Mouse (Mus musculus): ENCODE results near the gene Polr2l. TPM values are rescaled to one million over a fixed set of nuclear protein-coding genes. Genes with fewer than 3 reads are reported as not detected.

The Polr2l gene
- polyA plus RNA-seq, 1 experiment from 2014 or later = 73.9 TPM

DNA sequence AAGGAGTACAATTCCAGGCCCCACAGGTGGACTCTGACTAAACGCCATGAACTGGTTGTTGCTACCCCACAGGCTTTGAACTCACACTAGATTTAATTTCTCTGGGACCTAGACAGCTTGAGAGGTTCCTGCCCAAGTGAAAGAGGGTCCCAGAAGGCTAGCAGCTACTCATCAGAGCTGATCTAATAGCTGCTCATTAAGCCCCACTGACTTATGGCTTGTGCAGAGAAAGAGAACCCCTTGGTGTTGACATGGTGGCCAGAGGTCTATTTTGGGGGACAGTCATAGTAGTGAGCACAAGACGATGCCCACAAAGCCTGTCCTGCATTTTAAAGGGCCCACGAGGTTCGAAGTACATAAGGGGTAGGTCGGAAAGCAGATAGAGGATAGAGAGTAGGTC is 772 bp downstream of the Polr2l start:
- H3K36me3 ChIP-seq (ENCODE audit: control insufficient read depth, insufficient read depth, low read length) = peaks cover 3% of the 10 kb centered on the region
- H3K27me3 ChIP-seq (ENCODE audit: control insufficient read depth, insufficient read depth, low read length) = peaks cover 12% of the 10 kb centered on the region
- H3K9ac ChIP-seq (ENCODE audit: low read length) = peak overlapping the region; percentile 91
- H3K4me3 ChIP-seq (ENCODE audit: low read depth, low read length) = peak overlapping the region; percentile 78
- DNase-seq (ENCODE audit: low spot score) (no peak), ATAC-seq (replicated peaks; ENCODE audit: low FRiP score) (no peak)
- H3K4me1 ChIP-seq (replicated peaks; ENCODE audit: control insufficient read depth, insufficient read depth, low read length) = peaks cover 19% of the 10 kb centered on the region
- peak overlapping the region; percentile 94 for H3K4me2 ChIP-seq (ENCODE audit: low read depth, low read length, severe bottlenecking)
- 12% methylated on average over 5 of the region's 5 CpGs for WGBS
- H3K27ac ChIP-seq (ENCODE audit: low read depth, low read length) = no peak overlapping the region
- no peaks in the 10 kb centered on the region for H3K9me3 ChIP-seq (ENCODE audit: control insufficient read depth, low read length)

DNA sequence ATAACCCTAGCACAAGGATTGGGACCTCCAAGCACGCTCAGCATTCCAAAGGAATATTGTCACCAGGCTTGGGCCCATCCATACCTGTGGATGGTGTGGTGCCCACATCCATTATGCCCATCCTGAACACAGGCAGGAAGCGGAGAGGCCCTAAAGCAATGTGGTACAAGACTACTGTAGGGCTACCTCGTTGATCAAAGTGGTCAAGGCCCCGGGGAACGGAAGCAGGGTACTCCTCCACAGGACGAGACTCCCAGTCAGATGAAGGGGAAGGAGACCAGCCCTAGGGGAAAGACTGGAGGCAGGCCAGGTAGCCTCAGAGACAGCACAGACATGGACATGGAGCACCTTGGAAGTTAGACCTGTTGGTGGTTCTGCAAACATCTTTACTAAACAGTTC is 2.2 kb downstream of the Polr2l start:
- no peak overlapping the region for H3K4me3 ChIP-seq (ENCODE audit: low read depth, low read length)
- DNase-seq (ENCODE audit: low spot score) = no peak
- H3K27me3 ChIP-seq (ENCODE audit: control insufficient read depth, insufficient read depth, low read length) = peaks cover 12% of the 10 kb centered on the region
- no peak for ATAC-seq (replicated peaks; ENCODE audit: low FRiP score)
- no peak overlapping the region for H3K27ac ChIP-seq (ENCODE audit: low read depth, low read length)
- peaks cover 3% of the 10 kb centered on the region for H3K36me3 ChIP-seq (ENCODE audit: control insufficient read depth, insufficient read depth, low read length)
- H3K9ac ChIP-seq (ENCODE audit: low read length) = no peak overlapping the region
- peaks cover 30% of the 10 kb centered on the region for H3K4me1 ChIP-seq (replicated peaks; ENCODE audit: control insufficient read depth, insufficient read depth, low read length)
- 93% methylated on average over 6 of the region's 6 CpGs for WGBS
- no peaks in the 10 kb centered on the region for H3K9me3 ChIP-seq (ENCODE audit: control insufficient read depth, low read length)
- no peak overlapping the region for H3K4me2 ChIP-seq (ENCODE audit: low read depth, low read length, severe bottlenecking)

DNA sequence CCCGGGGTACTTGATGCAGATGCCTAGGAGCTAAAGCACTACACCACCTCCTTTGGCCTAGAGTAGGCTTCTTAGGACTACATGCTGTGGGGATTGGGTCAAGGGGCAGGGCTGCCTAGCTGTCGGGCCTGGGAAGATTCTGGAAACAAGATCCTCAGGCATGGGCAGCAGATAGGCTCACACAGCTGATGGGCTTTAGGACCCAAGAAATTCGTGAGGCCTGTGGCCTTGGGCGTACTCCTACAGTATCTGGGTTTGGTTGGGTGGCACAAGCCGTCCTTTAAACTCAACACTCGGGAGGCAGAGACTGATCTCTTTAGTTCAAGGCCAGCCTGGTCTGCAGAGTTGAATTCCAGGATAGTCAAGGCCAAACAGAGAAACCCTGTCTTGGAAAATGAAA is 2.7 kb downstream of the Polr2l start:
- Histone ChIP-seq H3K4me3 (ENCODE audit: low read depth, low read length) (no peak overlapping the region), H3K27me3 (ENCODE audit: control insufficient read depth, insufficient read depth, low read length) (peaks cover 10% of the 10 kb centered on the region), H3K36me3 (ENCODE audit: control insufficient read depth, insufficient read depth, low read length) (peaks cover 3% of the 10 kb centered on the region), H3K9me3 (ENCODE audit: control insufficient read depth, low read length) (no peaks in the 10 kb centered on the region), H3K4me2 (ENCODE audit: low read depth, low read length, severe bottlenecking) (no peak overlapping the region), H3K9ac (ENCODE audit: low read length) (no peak overlapping the region), H3K27ac (ENCODE audit: low read depth, low read length) (no peak overlapping the region), H3K4me1 (replicated peaks; ENCODE audit: control insufficient read depth, insufficient read depth, low read length) (peaks cover 30% of the 10 kb centered on the region)
- DNase-seq (ENCODE audit: low spot score) (no peak), ATAC-seq (replicated peaks; ENCODE audit: low FRiP score) (no peak)
- 88% methylated on average over 6 of the region's 6 CpGs for WGBS

DNA sequence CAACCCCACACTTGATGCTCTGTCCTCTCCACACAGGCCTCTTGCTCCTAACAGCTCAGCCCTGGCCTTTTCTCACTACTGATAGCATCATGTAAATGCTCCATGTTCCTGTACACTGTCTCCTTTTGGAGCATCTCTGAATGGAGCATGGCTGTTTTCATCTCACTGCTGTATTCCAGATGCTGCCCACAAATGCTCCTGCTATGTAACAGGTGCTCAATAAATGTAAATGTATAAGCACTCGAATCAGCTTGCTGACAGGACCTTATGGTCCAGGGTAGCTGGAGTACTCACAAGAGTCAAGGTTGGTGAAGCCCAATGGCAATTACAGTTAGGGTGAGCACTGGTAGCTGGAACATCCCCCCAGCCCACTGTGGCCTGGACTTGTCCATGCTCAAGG is 3.7 kb downstream of the Polr2l start:
- ATAC-seq (replicated peaks; ENCODE audit: low FRiP score) (no peak), DNase-seq (ENCODE audit: low spot score) (no peak)
- Histone ChIP-seq H3K9ac (ENCODE audit: low read length) (no peak overlapping the region), H3K4me3 (ENCODE audit: low read depth, low read length) (no peak overlapping the region), H3K4me2 (ENCODE audit: low read depth, low read length, severe bottlenecking) (no peak overlapping the region), H3K9me3 (ENCODE audit: control insufficient read depth, low read length) (no peaks in the 10 kb centered on the region), H3K27me3 (ENCODE audit: control insufficient read depth, insufficient read depth, low read length) (peaks cover 11% of the 10 kb centered on the region), H3K4me1 (replicated peaks; ENCODE audit: control insufficient read depth, insufficient read depth, low read length) (peaks cover 34% of the 10 kb centered on the region), H3K27ac (ENCODE audit: low read depth, low read length) (no peak overlapping the region), H3K36me3 (ENCODE audit: control insufficient read depth, insufficient read depth, low read length) (peaks cover 3% of the 10 kb centered on the region)
- WGBS = 85% methylated on average over 1 of the region's 1 CpGs

DNA sequence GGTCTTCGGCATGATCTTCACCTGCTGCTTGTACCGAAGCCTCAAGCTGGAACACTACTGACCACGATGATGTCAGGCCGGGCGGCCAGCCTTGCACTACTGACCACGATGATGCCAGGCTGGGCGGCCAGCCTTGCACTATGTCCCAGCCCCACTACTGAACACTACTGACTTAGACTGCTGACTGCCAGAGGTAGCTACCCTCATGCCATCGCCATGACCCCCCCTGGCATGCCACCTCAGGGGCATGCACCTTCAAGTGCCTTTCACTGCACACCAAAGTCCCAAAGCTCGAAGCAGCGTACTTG is 4.3 kb downstream of the Polr2l start:
- Histone ChIP-seq H3K27me3 (ENCODE audit: control insufficient read depth, insufficient read depth, low read length) (peaks cover 11% of the 10 kb centered on the region), H3K4me2 (ENCODE audit: low read depth, low read length, severe bottlenecking) (no peak overlapping the region), H3K36me3 (ENCODE audit: control insufficient read depth, insufficient read depth, low read length) (peaks cover 3% of the 10 kb centered on the region), H3K9me3 (ENCODE audit: control insufficient read depth, low read length) (no peaks in the 10 kb centered on the region), H3K4me1 (replicated peaks; ENCODE audit: control insufficient read depth, insufficient read depth, low read length) (peaks cover 27% of the 10 kb centered on the region), H3K4me3 (ENCODE audit: low read depth, low read length) (no peak overlapping the region), H3K9ac (ENCODE audit: low read length) (no peak overlapping the region), H3K27ac (ENCODE audit: low read depth, low read length) (no peak overlapping the region)
- 96% methylated on average over 10 of the region's 10 CpGs for WGBS
- DNase-seq (ENCODE audit: low spot score) (no peak), ATAC-seq (replicated peaks; ENCODE audit: low FRiP score) (no peak)

DNA sequence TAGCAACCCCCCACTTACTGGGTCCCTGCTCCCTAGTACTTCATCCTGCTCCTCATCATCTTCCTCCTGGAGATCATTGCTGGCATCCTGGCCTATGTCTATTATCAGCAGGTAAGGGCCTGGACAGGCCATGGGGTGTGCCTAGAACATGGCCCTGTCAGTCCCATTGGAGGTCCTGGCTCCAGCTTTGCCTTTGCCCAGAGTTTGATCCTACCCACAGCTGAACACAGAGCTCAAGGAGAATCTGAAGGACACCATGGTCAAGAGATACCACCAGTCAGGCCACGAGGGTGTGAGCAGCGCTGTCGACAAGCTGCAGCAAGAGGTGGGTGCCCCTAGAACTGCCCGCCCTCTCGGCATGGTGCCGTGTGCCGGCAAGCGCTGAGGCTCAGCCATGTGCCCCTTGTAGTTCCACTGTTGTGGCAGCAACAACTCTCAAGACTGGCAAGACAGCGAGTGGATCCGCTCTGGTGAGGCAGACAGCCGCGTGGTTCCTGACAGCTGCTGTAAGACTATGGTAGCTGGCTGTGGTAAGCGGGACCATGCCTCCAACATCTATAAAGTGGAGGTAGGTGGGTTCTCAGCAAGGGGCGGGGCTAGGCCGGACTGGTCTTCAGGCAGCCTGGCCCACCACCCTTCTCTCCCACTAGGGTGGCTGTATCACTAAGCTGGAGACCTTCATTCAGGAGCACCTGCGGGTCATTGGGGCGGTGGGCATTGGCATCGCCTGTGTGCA is 4.9 kb downstream of the Polr2l start:
- Histone ChIP-seq H3K27ac (ENCODE audit: low read depth, low read length) (no peak overlapping the region), H3K4me3 (ENCODE audit: low read depth, low read length) (no peak overlapping the region; the same call in 1 of the 2 replicates), H3K9ac (ENCODE audit: low read length) (no peak overlapping the region), H3K36me3 (ENCODE audit: control insufficient read depth, insufficient read depth, low read length) (peaks cover 3% of the 10 kb centered on the region), H3K4me2 (ENCODE audit: low read depth, low read length, severe bottlenecking) (no peak overlapping the region), H3K9me3 (ENCODE audit: control insufficient read depth, low read length) (no peaks in the 10 kb centered on the region), H3K27me3 (ENCODE audit: control insufficient read depth, insufficient read depth, low read length) (peaks cover 14% of the 10 kb centered on the region), H3K4me1 (replicated peaks; ENCODE audit: control insufficient read depth, insufficient read depth, low read length) (peaks cover 26% of the 10 kb centered on the region)
- 91% methylated on average over 18 of the region's 18 CpGs for WGBS
- DNase-seq (ENCODE audit: low spot score) = no peak
- ATAC-seq (replicated peaks; ENCODE audit: low FRiP score) = no peak

DNA sequence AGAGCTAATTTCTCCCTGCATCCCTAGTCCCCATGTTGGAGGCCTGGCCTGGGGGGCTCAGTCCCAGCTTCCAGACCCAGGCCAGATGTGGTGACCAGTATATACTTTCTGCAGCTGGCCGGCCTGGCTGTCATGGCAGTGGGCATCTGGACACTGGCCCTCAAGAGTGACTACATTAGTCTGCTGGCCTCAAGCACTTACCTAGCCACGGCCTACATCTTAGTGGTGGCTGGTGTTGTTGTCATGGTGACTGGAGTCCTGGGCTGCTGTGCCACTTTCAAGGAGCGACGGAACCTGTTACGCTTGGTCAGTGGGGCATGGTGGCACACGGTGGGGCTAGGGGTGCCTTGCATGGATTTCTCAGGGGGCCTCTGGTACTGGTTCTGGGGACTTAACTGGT is 5.6 kb downstream of the Polr2l start:
- Histone ChIP-seq H3K27ac (ENCODE audit: low read depth, low read length) (no peak overlapping the region), H3K27me3 (ENCODE audit: control insufficient read depth, insufficient read depth, low read length) (peaks cover 21% of the 10 kb centered on the region), H3K4me1 (replicated peaks; ENCODE audit: control insufficient read depth, insufficient read depth, low read length) (peaks cover 28% of the 10 kb centered on the region), H3K4me3 (ENCODE audit: low read depth, low read length) (peak overlapping the region; percentile 56), H3K36me3 (ENCODE audit: control insufficient read depth, insufficient read depth, low read length) (peaks cover 3% of the 10 kb centered on the region), H3K9ac (ENCODE audit: low read length) (peak overlapping the region; percentile 78), H3K4me2 (ENCODE audit: low read depth, low read length, severe bottlenecking) (peak overlapping the region; percentile 78; the same call in 1 of the 2 replicates), H3K9me3 (ENCODE audit: control insufficient read depth, low read length) (no peaks in the 10 kb centered on the region)
- DNase-seq (ENCODE audit: low spot score) (no peak), ATAC-seq (replicated peaks; ENCODE audit: low FRiP score) (no peak)
- WGBS = 84% methylated on average over 6 of the region's 6 CpGs

DNA sequence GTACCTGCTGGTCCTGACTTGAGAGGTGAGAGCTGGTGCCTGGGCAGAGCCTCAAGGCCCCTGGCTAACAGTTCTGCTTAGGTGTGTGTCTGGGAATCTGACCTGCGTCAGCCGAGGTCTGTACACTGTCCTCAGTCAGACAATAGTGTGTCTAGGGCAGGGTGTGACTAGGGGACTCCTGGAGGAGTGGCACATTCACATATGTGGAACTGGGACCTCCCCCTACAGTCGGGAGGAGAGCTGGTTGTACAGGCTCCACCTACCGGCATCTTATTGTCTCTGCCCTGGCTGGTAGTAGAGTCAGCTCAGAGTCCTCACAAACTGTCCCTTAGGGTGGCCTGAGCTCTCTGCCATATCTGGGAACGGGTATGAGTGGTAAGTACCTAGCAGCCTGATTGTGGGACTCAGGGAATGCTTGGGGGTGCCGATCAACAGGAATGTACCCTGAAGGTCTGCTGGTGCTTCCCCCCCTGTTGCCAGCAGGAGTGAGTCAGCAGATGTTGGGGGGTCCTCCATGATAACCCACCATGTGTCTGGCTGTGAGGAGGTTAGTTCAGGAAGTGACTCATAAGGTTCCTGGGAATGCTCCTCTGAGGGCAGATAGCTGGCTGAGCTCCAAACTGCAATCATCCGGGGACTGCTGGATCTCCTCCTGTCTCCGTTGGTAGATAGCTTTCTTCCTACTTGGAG is 6.3 kb downstream of the Polr2l start:
- Histone ChIP-seq H3K4me1 (replicated peaks; ENCODE audit: control insufficient read depth, insufficient read depth, low read length) (peaks cover 21% of the 10 kb centered on the region), H3K4me3 (ENCODE audit: low read depth, low read length) (peak overlapping the region; percentile 56), H3K27ac (ENCODE audit: low read depth, low read length) (peak overlapping the region; percentile 70), H3K27me3 (ENCODE audit: control insufficient read depth, insufficient read depth, low read length) (peaks cover 28% of the 10 kb centered on the region), H3K9me3 (ENCODE audit: control insufficient read depth, low read length) (no peaks in the 10 kb centered on the region), H3K9ac (ENCODE audit: low read length) (peak overlapping the region; percentile 78), H3K36me3 (ENCODE audit: control insufficient read depth, insufficient read depth, low read length) (peaks cover 3% of the 10 kb centered on the region), H3K4me2 (ENCODE audit: low read depth, low read length, severe bottlenecking) (peak overlapping the region; percentile 78)
- ATAC-seq (replicated peaks; ENCODE audit: low FRiP score) (peak; percentile 78), DNase-seq (ENCODE audit: low spot score) (peak; percentile 72)
- WGBS = 31% methylated on average over 8 of the region's 8 CpGs

DNA sequence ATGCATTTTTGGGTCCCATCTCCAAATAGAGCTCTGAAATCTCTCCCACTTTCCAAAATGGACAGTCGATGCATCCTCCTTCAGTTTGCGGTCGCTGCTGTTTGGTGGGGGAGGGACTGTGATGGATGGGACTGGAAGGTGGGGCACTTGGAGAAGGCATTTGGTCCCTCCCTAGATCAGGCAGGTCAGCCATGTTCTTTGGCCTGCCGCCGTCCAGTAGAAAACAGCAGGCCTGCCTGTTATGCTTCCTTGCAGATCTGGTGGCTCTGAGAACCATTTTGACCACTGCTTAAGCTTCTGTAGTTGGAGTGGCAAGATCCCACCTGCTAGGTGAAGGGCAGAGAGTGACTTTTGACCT is 6.8 kb downstream of the Polr2l start:
- 29% methylated on average over 5 of the region's 5 CpGs for WGBS
- peak overlapping the region; percentile 56 for H3K4me3 ChIP-seq (ENCODE audit: low read depth, low read length)
- peaks cover 3% of the 10 kb centered on the region for H3K36me3 ChIP-seq (ENCODE audit: control insufficient read depth, insufficient read depth, low read length)
- H3K4me1 ChIP-seq (replicated peaks; ENCODE audit: control insufficient read depth, insufficient read depth, low read length) = peaks cover 21% of the 10 kb centered on the region
- H3K4me2 ChIP-seq (ENCODE audit: low read depth, low read length, severe bottlenecking) = peak overlapping the region; percentile 78
- no peaks in the 10 kb centered on the region for H3K9me3 ChIP-seq (ENCODE audit: control insufficient read depth, low read length)
- H3K27me3 ChIP-seq (ENCODE audit: control insufficient read depth, insufficient read depth, low read length) = peaks cover 33% of the 10 kb centered on the region
- H3K9ac ChIP-seq (ENCODE audit: low read length) = peak overlapping the region; percentile 78
- DNase-seq (ENCODE audit: low spot score) (no peak), ATAC-seq (replicated peaks; ENCODE audit: low FRiP score) (peak; percentile 6; the same call in 1 of the 2 replicates)
- H3K27ac ChIP-seq (ENCODE audit: low read depth, low read length) = peak overlapping the region; percentile 70; the same call in 1 of the 2 replicates

All from forebrain, embryonic 11.5 days (tissue).